Mouse (Mus musculus) urinary bladder, postnatal 4 days (tissue): ENCODE data around the gene Adgrb3.

Experiments
- DNase-seq, 2 experiments: peaks; one replicate each; pipeline ENCODE4 v3.0.0; 2021 to 2022; ENCODE audit warnings: low spot score in 2 of 2

Adgrb3 gene

DNA sequence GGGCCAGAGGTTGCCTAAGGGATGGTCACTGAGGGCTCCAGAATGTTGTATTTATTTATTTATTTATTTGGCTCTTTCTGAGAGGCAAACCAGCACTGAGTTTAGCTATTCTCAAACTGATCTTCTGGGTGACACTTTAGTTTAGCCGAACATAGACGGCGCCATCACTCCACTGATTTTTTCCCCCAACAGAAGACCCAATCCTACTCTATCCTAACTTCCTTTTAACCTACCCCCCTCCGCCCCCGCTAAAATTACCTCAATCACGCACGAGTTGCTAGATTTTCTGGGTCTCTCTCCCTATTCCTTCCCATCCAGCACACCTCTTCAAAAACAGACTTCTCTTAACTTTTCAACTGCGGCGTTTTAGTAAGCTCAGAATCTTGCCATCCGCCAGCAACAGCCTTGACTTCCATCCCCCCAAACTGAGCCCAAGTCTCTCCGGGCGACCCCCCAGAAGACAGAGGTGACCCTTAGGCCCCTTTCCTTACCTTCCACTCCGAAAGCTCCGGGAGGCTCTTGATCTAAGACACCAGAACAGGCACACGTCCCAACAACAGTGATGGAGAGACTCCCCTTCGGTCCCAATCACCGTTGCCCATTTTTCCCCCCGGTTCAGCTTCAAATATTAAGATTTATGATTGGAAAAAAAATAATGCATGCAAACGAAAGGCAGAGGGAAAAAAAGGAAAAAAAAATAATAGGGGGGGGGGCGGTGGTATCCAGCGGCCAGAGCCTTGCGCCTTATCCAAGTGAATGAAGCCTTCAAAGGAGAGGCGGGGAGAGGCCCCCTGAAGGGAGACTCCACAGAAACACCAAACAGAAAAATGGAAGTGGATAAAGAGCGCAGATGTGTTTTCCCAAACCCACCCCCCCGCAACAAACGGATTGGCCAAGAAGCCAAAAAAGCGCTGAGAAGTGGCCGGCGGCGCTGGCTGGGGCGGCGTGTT lies at the start of gene Adgrb3:
Adgrb3 (minus strand) TSS at position 737 of the 950 bp plus-strand sequence.
- no peak for DNase-seq

- DNase-seq: no peak
These were observed 48.0 kb upstream of the Adgrb3 start for GRCm38 (mm10) chr1:25877526-25877925.

DNA sequence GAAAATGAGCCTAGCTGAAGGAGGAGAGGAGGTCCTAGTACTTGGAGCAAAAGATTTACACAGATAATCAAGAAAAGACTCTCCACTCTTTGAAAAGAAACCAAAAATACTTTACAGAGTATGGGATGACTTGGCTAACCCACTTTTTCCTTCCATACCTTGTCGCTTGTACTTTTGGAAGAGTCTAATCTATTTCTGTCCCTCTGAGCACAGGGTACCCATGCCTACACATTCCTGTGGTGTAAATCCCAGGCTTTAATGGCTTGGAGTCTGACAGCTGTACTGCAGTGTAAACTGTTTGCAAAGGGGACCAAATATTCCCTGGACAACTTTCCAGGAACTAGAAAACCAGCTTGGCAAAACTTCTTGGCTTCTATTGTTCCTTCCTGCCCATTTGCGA lies 28.0 kb upstream of the Adgrb3 start:
- DNase-seq: no peak

- DNase-seq: no peak
These were observed 25.0 kb upstream of the Adgrb3 start for GRCm38 (mm10) chr1:25854451-25854978.

DNA sequence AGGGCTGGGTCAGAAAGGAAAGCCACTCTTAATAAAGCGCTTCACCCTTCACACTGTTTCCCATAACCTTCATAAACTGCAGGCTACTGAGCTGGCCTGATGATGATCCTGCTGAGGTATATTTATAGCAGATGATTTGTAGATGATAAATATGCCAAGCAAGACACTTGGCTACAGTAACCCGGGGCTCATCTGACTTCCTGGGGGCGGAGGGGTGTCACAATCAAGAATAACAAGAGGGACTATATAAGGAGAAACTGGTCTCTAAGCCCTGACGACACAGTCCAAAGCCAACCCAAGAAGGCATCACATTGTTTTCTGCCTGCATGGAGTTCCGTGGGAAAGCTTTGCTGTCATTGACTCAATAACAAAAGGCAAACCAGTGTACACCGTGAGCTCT lies 2.8 kb upstream of the Adgrb3 start:
- no peak for DNase-seq

DNA sequence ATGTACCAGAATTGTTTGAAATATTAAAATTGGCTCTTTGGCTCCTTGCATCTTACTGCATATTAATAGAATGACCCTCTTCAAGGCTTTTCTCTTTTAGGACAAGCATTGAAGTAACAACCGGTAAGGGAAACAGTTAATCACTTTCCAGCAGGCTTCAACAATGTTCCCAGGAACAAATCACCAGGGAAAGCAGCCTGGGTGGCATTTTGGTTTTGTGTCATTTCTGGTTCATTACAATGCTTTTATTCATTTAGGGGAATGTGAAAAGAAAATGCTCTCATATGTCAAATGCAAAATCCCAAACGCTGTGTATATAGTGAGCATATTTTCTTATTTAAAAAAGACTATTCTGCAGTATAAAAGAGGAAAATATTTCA lies 2.0 kb upstream of the Adgrb3 start:
- DNase-seq: no peak

DNA sequence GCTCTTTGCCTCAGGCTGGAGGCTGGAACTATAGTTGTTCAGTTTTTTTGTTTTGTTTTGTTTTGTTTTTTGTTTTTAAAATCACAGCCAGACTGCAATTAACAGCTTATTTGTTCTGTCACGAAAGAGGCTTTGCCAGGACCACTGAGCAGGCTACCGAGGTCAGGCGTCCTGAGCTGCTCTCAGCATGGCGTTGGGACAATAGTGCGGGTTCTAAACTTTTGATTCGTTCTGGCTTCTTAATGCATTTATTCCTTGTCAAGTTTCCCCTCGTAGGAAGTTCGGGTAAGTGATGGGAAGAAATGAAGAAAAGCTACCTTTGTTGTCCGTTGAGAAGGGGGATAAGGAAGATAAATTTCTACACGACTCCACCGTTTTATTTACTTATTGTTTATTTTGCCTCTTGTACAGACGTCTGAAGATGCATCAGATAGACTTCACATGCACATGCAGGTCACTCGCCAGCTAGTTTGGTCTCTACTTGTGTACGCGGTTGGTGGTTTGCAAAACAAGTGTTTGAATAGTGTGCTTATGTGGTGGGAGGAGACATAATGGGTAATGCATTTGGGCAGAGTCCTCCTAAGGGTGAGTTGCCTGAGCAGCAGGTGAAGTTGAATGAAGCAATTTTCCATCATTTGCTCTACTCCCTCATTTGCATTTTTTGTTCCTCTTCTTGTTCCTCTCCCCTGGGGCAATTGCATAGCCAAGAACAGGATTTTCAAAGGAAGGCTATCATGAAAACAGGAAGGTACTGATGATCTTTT lies 1.4 kb upstream of the Adgrb3 start:
- DNase-seq: no peak

- no peak for DNase-seq
These were observed 629 bp upstream of the Adgrb3 start for GRCm38 (mm10) chr1:25829921-25830751.

GRCm38 (mm10) chr1:25828071-25828755 lies 1.3 kb downstream of the Adgrb3 start:
- no peak for DNase-seq

DNA sequence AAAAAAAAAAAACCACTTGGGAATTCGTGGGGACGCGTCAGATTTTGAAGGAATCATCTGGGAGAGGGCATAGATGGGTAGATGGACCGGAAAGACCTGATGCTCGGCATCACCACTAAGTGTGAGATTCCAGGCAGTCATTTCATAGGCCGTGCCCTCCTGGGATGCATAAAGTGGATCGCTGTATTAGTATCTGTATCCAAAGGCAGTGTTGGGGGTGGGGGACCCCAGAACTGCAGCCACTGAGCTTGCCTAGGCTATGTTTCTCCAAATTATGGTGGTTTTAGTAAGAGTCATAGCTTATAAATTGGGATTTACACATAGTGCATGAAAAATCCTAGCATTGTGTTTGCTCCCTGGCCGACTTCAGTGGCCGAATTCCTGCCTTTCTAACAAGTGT lies 2.1 kb downstream of the Adgrb3 start:
- no peak for DNase-seq

- DNase-seq: no peak
These were observed 2.7 kb downstream of the Adgrb3 start for GRCm38 (mm10) chr1:25826771-25827170.

GRCm38 (mm10) chr1:25824626-25825025 lies 4.9 kb downstream of the Adgrb3 start:
- DNase-seq: no peak

DNA sequence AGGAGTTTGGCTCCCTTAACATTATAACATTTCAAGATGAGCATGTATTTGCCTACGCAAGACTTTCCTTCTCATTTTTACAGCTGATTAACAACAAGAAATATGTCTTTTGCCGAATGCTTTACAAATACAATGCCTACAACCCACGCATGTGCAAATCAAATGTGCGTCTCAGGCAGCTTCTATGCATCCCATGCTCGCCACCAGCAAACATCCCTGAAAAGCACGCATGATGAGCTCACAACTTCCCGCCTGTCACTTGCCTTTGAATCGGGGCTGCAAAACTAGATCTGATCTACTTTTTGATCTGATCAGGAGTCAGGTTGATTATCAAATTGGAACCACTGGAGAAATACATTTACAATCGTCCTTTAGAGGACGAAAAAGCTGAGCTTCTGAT lies 5.5 kb downstream of the Adgrb3 start:
- no peak for DNase-seq

GRCm38 (mm10) chr1:25815491-25815890 lies 14.0 kb downstream of the Adgrb3 start:
- DNase-seq: no peak

- DNase-seq: no peak
These were observed 50.7 kb downstream of the Adgrb3 start for GRCm38 (mm10) chr1:25778784-25779183.

DNA sequence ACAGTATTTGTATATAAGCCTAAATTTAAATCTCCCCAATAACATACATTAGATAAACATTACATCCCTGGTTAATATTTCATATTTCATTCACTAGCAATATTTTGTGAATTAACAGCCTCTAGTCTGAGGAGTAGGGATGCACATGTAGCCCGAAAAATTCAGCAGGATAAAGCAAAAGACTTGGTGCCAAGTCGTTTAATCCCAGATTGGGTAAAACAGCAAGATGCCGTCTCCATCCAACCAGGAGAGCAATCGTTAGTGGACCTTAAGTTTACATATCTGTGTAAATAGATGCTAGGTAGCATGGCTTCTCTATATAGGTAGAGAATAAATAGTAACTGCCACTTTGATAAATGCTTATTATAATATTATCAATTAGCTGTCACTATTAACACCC lies 52.0 kb downstream of the Adgrb3 start:
- DNase-seq: no peak

DNA sequence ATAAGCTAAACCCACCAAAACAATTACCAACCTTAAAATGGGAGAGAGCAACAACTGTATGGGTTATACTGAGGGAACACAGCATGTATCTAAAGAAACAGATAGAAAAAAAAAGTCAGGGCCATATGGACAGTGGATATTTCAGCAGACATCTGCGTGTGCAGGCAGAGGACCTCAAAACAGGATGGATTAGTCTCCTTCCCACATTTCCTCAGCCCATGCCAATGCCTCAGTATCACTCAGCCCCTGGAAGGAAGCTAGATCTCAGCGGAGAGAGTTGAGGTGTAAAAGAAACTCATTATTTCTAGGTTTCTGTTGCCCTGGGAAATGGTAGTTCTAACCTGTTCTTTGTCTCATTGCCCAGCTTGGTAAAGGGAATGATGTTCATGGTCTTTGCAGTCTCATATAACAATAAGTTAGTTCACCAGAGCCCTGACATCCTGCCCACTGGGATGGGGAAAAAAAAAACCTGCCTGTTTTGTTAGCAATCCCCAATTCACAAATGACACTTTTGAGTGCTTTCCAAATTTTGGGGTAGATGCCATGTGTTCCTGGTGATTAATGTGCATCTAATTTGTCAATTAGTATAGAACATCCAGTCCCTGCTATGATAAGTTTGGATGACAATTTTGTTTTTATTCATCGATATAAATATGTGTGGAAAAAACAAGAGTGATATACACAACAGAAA lies 53.9 kb downstream of the Adgrb3 start:
- no peak for DNase-seq

GRCm38 (mm10) chr1:25768958-25769357 lies 60.5 kb downstream of the Adgrb3 start:
- DNase-seq: no peak

DNA sequence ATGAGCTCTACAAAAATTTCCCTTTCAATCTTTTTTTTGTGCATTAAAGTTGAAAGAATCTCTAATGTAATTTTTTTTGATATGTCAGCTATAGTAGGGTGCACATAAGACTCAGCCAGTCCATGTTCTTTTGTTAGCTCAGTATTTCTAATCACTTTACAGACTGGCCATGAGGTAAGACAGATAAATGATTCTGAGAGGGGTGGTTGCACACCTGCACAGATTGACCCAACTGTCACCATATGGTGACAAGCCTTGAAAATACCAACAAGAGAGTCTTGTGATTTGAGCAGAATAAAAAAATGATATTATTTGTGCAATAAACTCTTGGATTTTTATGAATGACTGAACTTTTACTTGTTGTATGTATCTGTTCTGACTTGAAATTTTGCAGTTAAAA lies 74.2 kb downstream of the Adgrb3 start:
- no peak for DNase-seq

DNA sequence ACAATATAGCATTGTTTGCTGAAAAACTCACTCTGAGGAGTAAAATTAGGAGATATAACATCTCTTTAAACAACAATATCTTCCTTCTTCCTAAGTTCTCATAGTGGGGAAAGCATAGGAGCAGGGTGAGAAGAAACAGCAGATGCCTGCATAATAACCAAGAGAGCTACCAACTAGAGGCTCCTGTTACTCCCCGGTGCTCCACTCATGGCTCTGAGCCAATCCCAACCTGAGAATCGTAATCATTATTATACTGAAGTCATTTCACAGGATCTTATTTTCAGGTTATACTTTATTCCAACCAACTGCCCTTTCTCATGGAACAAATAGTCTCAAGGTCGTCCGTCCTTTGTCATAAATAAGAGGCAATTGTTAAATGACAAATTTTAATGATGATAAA lies 75.0 kb downstream of the Adgrb3 start:
- no peak for DNase-seq

DNA sequence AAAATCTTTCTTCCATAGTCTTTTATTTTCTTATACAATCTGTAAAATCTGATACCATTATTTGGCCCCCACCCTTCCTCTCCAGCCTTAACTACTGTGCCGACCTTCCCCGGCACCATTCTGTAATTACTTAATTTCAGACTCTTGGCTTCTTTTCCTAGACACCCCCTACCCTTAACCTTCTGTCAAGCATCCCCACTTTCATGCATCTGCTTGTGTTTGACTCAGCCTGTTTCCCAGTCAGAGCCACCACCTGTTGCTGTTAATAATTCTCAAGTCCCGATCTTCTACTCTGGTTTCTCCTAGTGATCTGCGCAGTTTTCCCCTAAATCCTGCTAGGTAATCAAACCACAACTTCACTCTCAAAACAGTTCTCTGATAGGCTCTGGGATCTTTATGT lies 83.9 kb downstream of the Adgrb3 start:
- DNase-seq: no peak
